Mouse (Mus musculus) liver, adult (tissue): ENCODE measurements around the gene Rap2c.

ENCODE experiments used
- GATA4 ChIP-seq: IDR thresholded peaks from 2 replicates; pipeline ENCODE4 v1.6.1; 2014; ENCODE audit warnings: mild to moderate bottlenecking, low read length; ENCODE audit not compliant: insufficient replicate concordance

Rap2c gene

DNA sequence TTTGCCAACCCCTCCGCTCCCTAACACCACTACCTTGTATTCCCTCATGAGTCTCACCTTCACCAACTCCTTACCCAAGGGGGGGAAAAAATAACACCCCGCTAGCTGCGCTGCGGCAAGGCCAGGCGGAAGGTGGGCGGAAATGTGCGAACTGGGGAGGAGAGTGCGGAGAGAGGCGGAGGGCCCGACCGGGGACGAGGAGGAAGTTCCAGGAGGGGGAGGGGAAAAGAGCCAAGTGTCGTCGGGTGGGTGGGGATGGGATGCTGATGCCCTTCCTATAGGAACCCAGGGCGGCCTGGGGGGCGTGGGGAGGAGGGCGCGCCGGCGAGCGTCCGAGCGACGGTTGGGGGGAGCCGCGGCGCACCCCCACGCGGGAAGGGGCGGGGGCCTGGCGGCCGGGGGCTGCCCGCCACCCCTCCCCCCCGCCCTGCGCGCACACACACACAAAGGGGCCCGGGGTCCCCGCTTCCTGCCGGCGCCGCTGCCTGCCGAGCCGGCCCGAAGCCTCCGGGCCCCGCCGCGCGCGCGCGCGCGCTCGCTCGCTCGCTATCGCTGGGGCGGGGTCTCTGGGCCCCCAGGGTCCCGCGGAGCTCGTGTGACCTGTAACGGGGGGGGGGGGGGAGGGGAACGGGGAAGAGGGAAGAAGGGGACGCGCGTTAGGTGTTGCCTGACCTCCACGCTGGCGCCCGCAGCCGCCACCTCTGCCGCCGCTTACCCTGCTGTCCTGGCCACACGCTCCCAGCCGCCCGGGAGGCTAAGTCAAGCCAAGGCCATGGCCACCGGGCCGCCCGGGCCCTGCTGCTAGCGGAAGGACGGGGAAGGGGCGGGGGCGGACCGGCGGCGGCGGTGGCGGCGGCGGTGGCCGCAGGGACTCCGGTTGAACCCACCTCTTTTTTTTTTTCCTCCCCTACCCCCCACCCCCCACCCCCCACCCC lies at the start of gene Rap2c:
TSS of gene Rap2c (minus strand) at position 168 of the 935 bp plus-strand sequence.
- TF ChIP-seq GATA4: no peak

GRCm38 (mm10) chrX:51066539-51067286 lies 48.9 kb upstream of the Rap2c start:
- no peak for TF ChIP-seq GATA4

GRCm38 (mm10) chrX:51065773-51066172 lies 48.0 kb upstream of the Rap2c start:
- TF ChIP-seq GATA4: no peak

GRCm38 (mm10) chrX:51065158-51065664 lies 47.4 kb upstream of the Rap2c start:
- TF ChIP-seq GATA4: no peak

DNA sequence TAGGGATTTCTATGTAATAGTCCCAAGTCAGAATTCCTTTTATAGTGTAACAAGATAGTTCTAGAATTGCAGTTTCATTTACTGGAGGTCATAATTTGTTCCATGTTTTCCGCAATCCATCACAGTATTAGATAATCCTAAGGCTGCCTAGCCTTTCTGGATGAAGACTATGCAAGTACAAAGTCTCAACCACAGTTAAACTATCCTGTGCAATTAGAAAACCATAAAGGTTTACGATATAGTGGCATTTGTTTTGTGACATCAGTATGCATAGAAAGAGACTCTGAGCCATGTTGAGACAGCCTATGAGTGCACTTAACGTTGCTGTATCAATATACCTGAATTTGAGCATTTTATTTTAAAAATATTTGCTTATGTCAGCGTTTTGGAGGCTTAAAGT lies 42.4 kb upstream of the Rap2c start:
- TF ChIP-seq GATA4: no peak

- no peak for TF ChIP-seq GATA4
Observed at GRCm38 (mm10) chrX:51058741-51059140, 40.9 kb upstream of the Rap2c start.

DNA sequence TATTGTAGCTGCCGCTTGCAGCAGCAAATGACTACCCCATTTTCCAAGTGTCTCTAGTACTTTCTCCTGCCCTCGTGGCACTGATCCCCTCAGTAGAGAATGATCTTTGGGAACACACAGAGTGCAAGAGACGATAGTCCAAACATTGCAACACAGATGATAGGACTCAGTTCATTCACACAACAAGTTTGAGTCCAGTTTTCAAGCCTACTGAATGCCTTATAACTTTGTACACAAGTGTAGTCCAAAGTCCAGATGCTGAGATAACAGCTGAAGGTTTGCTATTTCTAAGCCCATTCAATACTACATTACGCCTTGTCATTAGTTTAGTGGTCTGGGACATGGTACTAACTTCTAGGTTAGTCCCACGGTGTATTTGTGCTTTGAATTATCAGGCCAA lies 40.5 kb upstream of the Rap2c start:
- peak; percentile 87 for TF ChIP-seq GATA4

DNA sequence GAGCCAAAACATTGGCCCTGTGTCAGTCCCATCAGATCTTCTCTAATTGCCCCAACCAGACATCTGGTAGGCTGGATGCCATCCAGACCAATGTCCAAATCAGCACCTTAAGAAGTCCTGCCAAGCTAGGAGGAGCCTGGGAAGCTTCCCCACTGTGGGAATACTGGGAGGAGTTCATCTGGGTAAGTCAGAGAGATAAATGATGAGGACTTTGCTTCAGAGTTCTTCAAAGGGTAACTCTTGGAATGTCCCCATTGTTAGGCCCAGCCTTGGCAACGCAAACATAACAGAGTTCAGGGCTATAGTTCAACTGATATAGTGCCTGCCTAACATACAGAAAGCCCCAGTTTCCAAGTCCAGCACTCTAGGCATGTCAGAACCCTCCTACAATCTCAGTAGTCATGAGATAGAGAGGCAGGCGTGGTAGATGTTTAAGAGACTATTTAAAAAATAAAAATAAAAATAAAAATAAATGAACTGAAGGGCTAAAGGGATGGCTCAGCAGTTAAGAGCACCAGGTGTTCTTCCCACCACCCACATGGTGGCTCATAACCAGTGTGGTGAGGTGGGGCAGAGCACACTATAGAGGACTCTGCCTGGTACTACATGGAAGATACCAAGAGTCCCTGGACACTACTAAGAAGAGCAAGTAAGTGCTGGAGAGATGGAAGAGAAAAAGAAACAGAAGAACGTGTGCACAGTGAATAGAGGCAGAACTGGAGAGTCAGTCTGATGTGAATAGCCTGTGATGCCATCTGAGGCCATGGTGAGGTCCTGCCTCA lies 34.1 kb upstream of the Rap2c start:
- TF ChIP-seq GATA4: no peak

DNA sequence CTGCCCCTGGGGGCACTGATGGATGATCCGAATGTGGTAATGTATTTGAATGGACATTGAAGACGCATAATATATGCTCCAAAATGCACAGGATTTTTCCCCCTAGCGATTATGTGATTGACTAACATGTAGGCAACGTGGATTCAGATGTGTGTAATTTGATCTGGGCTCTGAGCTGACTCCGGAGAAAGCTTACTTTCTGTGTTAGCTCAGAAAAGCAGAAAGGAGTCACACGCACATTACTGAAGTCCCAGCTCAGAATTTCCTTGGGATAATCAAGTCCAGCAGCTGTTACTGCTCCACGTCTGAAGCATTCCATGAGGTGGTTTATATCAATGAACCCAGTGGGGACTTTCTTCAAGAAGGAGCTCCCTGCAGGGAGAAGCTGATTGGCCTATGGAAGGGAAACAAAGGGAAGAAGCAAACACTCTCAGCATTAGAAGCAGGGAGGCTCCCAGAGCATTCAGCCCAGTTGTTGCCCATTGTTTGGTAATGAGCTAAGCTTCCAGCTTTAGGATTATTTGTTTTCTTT lies 17.9 kb upstream of the Rap2c start:
- TF ChIP-seq GATA4: no peak

DNA sequence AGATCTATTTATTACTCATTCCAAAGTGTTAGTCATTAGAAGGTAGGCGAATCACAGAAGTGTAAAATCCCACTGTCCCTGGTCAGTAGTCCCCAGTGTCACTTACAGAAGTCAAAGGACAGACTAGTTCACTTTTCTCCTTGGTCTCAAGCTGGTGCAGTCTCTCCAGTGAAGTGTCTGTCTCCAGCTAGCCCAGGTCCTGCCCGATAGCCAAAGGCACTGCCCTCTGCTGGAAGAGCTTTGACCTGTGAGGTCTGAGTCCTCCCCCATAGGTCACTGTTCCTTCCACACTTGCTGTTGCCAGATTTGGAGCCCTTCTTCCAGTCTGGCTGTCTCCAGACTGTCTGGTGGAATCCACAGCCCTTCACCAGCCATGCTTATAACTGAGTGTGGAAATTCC lies 2.1 kb upstream of the Rap2c start:
- TF ChIP-seq GATA4: no peak

DNA sequence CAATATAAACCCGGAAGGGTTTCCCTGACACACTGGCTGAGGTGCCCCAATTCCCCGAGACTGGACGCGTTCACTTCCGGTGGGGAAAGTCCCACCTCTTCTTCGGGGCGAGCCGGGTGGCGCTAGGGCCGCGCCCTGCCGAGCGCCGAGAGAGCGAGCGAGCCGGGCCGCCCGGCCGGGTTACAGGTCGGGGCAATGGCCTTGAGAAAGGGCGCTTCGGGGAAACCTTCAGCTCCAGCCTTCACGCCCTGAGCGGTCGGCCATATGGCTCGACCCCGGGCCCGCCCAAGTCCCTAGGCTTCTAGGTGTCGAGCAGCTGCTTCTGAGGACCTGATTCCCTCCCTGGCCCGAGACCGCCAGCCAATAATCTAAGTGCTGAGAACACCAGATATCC lies 965 bp upstream of the Rap2c start:
- no peak for TF ChIP-seq GATA4

DNA sequence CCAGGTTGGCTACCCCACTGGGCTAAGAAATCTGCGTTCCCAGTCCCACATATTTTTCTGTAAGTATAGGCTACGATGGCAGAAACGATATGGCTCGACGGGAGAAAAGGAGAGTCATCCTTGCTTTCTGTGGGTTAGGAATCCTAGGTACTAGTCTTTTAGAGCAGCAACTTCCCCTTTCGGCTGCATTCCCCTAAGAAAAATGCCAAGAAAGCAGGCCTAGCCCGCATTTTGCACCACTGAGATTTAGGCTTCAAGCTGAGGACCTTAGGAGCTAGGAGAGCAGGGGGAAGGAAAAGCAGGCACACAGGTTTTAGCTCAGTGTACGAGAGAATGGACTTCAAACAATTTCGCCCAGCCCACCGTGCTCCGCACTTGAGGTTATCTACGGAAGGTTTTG lies 892 bp downstream of the Rap2c start:
- no peak for TF ChIP-seq GATA4

GRCm38 (mm10) chrX:51012280-51012679 lies 5.5 kb downstream of the Rap2c start:
- no peak for TF ChIP-seq GATA4

GRCm38 (mm10) chrX:51010323-51010722 lies 7.5 kb downstream of the Rap2c start:
- no peak for TF ChIP-seq GATA4

- TF ChIP-seq GATA4: no peak
Observed at GRCm38 (mm10) chrX:51000791-51001190, 17.0 kb downstream of the Rap2c start.
